Mouse (Mus musculus): Measurements from ENCODE around the gene Gabrb1. TPM values are rescaled to one million over a fixed set of nuclear protein-coding genes. Genes with fewer than 3 reads are reported as not detected.

The Gabrb1 gene
- total and polyA plus RNA-seq, 3 experiments, result 0.03 TPM; not detected in 2

- Histone ChIP-seq H3K27ac (ENCODE audit: control insufficient read depth, low read depth, low read length) (no peak overlapping the region), H3K27me3 (ENCODE audit: control insufficient read depth in 1 of 2, insufficient read depth in 2 of 2, low read length in 2 of 2) (no peaks in the 10 kb centered on the region), H3K4me1 (ENCODE audit: control insufficient read depth in 1 of 2, insufficient read depth in 2 of 2, low read length in 2 of 2) (no peaks in the 10 kb centered on the region), H3K36me3 (ENCODE audit: control insufficient read depth in 1 of 2, insufficient read depth in 2 of 2, low read length in 2 of 2) (no peaks in the 10 kb centered on the region), H3K79me2 (ENCODE audit: control insufficient read depth, insufficient read depth, low read length, poor library complexity) (no peaks in the 10 kb centered on the region), H3K4me3 (ENCODE audit: control insufficient read depth in 1 of 2, insufficient read depth in 1 of 2, low read depth in 2 of 2, low read length in 2 of 2) (no peak overlapping the region), H3K9me3 (replicated peaks; ENCODE audit: insufficient read depth, low read length) (no peaks in the 10 kb centered on the region), H3K9ac (ENCODE audit: control insufficient read depth, low read depth, low read length, poor library complexity, severe bottlenecking) (no peak overlapping the region)
- TF ChIP-seq HCFC1 (IDR thresholded peaks at IDR 0.05; ENCODE audit: low read depth, low read length), result no peak
- TF ChIP-seq GATA1 (IDR thresholded peaks at IDR 0.05; ENCODE audit: low read depth, low read length), result no peak
- TF ChIP-seq USF2 (IDR thresholded peaks at IDR 0.05; ENCODE audit: borderline replicate concordance in 1 of 2, insufficient read depth in 1 of 2, low read depth in 1 of 2, low read length in 2 of 2), result no peak
- no peak for TF ChIP-seq SMC3 (IDR thresholded peaks at IDR 0.05; ENCODE audit: low read depth, low read length)
- no peak for TF ChIP-seq MAX (IDR thresholded peaks at IDR 0.05; ENCODE audit: low read length)
- no peak for TF ChIP-seq BHLHE40 (IDR thresholded peaks at IDR 0.05; ENCODE audit: borderline replicate concordance, low read depth, low read length)
- TF ChIP-seq GABPA (IDR thresholded peaks at IDR 0.05; ENCODE audit: low read depth, low read length), result no peak
- no peak for TF ChIP-seq POLR2A (IDR thresholded peaks at IDR 0.05; ENCODE audit: control insufficient read depth in 1 of 2, insufficient read depth in 1 of 2, low read depth in 1 of 2, low read length in 2 of 2, poor library complexity in 1 of 2)
- TF ChIP-seq MEF2A (IDR thresholded peaks at IDR 0.05; ENCODE audit: extremely low read depth, insufficient replicate concordance, low read depth, low read length, poor library complexity, severe bottlenecking), result no peak
- TF ChIP-seq POLR2AphosphoS5 (IDR thresholded peaks at IDR 0.05; ENCODE audit: borderline replicate concordance, low read depth, low read length), result no peak
- no peak for TF ChIP-seq EP300 (IDR thresholded peaks at IDR 0.05; ENCODE audit: low read depth in 1 of 2, low read length in 2 of 2)
- no peak for TF ChIP-seq NELFE (IDR thresholded peaks at IDR 0.05; ENCODE audit: low read depth, low read length)
- no peak for TF ChIP-seq ZC3H11A (IDR thresholded peaks at IDR 0.05; ENCODE audit: low read depth, low read length)
- no peak for TF ChIP-seq SIN3A (IDR thresholded peaks at IDR 0.05; ENCODE audit: low read length)
- TF ChIP-seq JUND (IDR thresholded peaks at IDR 0.05; ENCODE audit: low read depth, low read length), result no peak
- no peak for TF ChIP-seq CHD2 (IDR thresholded peaks at IDR 0.05; ENCODE audit: low read length)
- TF ChIP-seq RCOR1 (IDR thresholded peaks at IDR 0.05; ENCODE audit: low read depth, low read length), result no peak
- no peak for DNase-seq (ENCODE audit: low read depth, low spot score)
These were observed 240.3 kb downstream of the Gabrb1 start for GRCm38 (mm10) chr5:71898214-71898613.

DNA sequence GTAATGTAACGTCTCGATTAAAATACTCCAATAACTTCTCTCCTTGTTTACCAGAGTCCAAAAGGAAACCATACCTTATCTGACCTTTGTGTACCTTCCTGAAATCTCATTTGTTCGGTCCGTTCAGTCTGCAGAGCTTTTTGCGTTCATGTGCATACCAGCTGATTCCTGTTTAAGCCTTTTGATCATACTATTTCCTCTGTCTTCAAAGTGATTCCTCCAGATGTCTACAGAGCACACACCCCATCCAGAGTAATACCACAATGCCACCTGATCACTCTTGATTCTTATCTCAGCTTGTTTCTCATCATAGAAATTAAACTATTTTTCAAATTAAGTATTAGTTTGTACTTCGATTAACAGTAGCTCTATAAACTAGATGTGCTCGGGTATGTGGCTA lies 245.5 kb downstream of the Gabrb1 start:
- Histone ChIP-seq H3K36me3 (ENCODE audit: control insufficient read depth in 1 of 2, insufficient read depth in 2 of 2, low read length in 2 of 2) (no peaks in the 10 kb centered on the region), H3K9ac (ENCODE audit: control insufficient read depth, low read depth, low read length, poor library complexity, severe bottlenecking) (no peak overlapping the region), H3K79me2 (ENCODE audit: control insufficient read depth, insufficient read depth, low read length, poor library complexity) (no peaks in the 10 kb centered on the region), H3K9me3 (replicated peaks; ENCODE audit: insufficient read depth, low read length) (no peaks in the 10 kb centered on the region), H3K4me3 (ENCODE audit: control insufficient read depth in 1 of 2, insufficient read depth in 1 of 2, low read depth in 2 of 2, low read length in 2 of 2) (no peak overlapping the region), H3K27me3 (ENCODE audit: control insufficient read depth in 1 of 2, insufficient read depth in 2 of 2, low read length in 2 of 2) (no peaks in the 10 kb centered on the region), H3K4me1 (ENCODE audit: control insufficient read depth in 1 of 2, insufficient read depth in 2 of 2, low read length in 2 of 2) (no peaks in the 10 kb centered on the region), H3K27ac (ENCODE audit: control insufficient read depth, low read depth, low read length) (no peak overlapping the region)
- no peak for DNase-seq (ENCODE audit: low read depth, low spot score)
- TF ChIP-seq SMC3 (IDR thresholded peaks at IDR 0.05; ENCODE audit: low read depth, low read length), result no peak
- no peak for TF ChIP-seq MXI1 (IDR thresholded peaks at IDR 0.05; ENCODE audit: low read depth, low read length)
- no peak for TF ChIP-seq MAZ (IDR thresholded peaks at IDR 0.05; ENCODE audit: low read depth, low read length)
- no peak for TF ChIP-seq ZNF384 (IDR thresholded peaks at IDR 0.05; ENCODE audit: low read depth, low read length)
- TF ChIP-seq SIN3A (IDR thresholded peaks at IDR 0.05; ENCODE audit: low read length), result no peak

Measured in MEL (cell line).